Mouse (Mus musculus): ENCODE measurements around the gene Tnfrsf1b. TPM values are rescaled to one million over a fixed set of nuclear protein-coding genes. Genes with fewer than 3 reads are reported as not detected.
A peak's percentile ranks its signal among the peaks of the same experiment; 100 is the strongest.
"Not testable (repeated sequence)": the region's sequence is repeated elsewhere in the genome, so short reads cannot be mapped to it uniquely, and the experiment has no call there.

The Tnfrsf1b gene
- polyA plus RNA-seq, 1 experiment, result 15.1 TPM

GRCm38 (mm10) chr4:145195172-145195571 lies 51.5 kb downstream of the Tnfrsf1b start:
- 21% methylated on average over 5 of the region's 5 CpGs for WGBS
- no peak for DNase-seq (ENCODE audit: low read depth, low spot score)

DNA sequence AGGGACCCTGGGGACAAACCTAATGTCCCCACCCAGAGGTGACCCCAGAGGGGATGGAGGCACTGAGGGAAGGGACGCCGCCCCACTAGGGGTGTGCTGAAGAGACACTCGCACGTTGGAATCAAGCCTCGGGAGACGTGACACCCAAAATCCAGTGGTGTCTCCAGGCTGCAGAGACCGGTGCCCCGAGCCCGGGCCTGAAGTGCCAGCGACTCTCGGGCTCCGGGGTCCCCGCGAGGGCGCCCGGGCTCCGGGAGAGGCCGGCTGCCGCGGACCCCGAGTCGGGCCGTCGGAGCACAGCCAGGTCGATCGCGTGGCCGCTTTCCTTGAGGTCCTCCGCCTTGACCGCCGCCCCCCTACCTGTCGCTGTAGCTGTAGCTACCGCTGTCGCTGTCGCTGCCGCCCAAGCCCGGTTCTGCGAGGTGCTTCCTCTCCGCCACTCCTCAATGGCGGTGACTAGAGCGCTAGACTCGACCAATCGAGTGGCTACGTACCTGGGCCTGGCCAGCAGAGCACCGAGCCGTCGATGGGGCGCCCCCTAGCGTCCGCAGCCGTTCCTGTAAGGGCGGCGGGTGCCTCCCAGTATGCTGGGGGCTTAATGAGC lies 52.0 kb downstream of the Tnfrsf1b start, which contains the start of gene Vps13d:
TSS of gene Vps13d (minus strand) at position 447 of the 604 bp plus-strand sequence.
- peak; percentile 68 for DNase-seq (ENCODE audit: low read depth, low spot score)
- under 1% methylated on average over 53 of the region's 53 CpGs for whole genome bisulfite sequencing

DNA sequence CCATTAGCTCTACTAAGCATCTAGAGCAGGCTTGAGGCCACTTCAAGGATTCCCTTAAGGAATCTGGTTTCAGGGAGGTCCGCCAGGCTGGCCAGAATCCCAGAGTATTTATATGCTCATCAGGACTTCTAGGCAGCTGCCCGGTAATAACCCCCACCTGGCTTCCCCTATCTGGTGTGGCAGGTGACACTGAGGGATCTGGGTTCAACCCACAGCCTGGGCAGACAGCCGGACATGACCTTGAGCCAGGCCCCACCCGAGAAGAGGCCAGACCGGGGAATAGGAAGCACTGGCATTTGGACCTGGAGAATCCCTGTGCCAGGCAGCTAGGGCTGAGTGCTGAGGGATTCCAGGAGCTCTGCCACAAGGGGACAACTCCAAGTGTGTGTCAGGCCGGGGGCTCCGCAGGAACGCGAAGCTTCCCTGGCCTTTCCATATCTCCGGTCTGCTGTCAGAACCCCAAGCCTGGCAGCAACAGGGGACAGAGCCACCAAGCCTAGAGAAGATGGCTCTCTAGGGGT lies 52.6 kb downstream of the Tnfrsf1b start:
- 1% methylated on average over 10 of the region's 10 CpGs for WGBS
- DNase-seq (ENCODE audit: low read depth, low spot score), result peak; percentile 51

- no peak for DNase-seq (ENCODE audit: low read depth, low spot score)
- WGBS, result 3% methylated on average over 3 of the region's 3 CpGs
These were observed 53.3 kb downstream of the Tnfrsf1b start for GRCm38 (mm10) chr4:145193406-145193805.

- peak; percentile 80 for DNase-seq (ENCODE audit: low read depth, low spot score)
These were observed 54.0 kb downstream of the Tnfrsf1b start for GRCm38 (mm10) chr4:145192686-145193085.

GRCm38 (mm10) chr4:145188561-145188960 lies 58.1 kb downstream of the Tnfrsf1b start:
- DNase-seq (ENCODE audit: low read depth, low spot score), result no peak

DNA sequence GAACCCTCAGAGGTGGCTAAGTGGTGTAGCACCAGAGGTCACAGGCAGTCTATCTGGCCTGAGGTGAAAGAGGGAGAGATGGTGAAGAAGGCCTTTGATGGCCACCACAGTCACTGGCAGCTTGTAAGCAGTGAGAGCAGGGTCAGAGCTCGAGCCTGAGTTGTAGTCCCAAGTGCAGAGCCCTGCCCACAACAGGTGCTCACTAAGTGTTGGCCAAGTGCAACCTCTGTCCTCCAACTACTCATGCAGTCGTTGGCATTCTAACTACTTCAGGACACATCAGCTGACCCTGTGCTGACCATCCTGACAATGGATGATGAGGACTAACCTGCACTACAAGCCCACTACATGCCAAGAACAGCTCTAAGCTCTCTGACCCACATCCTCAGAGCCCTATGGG lies 59.1 kb downstream of the Tnfrsf1b start:
- DNase-seq (ENCODE audit: low read depth, low spot score), result no peak
- 29% methylated on average over 2 of the region's 2 CpGs for WGBS

DNA sequence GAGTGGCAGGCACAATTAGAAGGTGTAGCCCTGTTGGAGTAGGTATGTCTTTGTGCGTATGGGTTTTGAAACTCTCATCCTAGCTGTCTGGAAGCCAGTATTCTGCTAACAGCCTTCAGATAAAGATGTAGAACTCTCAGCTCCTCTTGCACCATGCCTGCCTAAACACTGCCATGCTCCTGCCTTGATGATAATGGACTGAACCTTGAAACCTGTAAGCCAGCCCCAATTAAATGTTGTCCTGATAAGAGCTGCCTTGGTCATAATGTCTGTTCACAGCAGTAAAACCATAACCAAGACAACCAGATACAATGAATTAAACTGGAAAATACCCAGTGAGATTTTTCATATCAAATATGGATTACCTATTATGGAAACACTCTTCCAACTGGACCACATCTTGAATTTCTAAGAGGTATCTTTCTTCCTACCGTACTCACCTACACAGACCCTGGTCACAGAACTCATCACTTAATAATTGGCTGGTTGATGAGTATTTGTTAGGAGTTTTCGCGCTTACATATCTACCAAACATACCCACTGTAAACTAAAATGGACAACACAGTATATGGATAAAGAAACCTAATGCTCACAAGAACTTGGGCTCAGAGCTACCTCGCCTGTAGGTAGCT lies 67.6 kb downstream of the Tnfrsf1b start:
- WGBS, result 81% methylated on average over 5 of the region's 5 CpGs
- no peak for DNase-seq (ENCODE audit: low read depth, low spot score)

DNA sequence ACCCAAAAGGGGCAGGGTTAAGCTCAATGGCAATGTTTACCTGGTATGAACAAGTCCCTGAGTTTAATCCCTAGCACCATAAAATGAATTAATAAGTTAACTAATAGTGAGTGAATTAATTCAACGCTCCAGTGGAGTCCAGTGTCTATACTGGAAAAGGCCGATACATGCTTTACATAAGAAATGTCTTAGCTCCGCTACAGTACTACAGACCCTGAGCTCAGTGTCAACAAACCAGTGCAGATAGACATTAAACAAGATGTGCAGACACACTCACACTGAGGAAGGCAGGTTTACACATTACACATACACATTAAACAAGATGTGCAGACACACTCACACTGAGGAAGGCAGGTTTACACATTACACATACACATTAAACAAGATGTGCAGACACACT lies 81.1 kb downstream of the Tnfrsf1b start:
- whole genome bisulfite sequencing, result 89% methylated on average over 3 of the region's 3 CpGs
- not testable (repeated sequence) for DNase-seq (ENCODE audit: low read depth, low spot score)

- WGBS, result 93% methylated on average over 4 of the region's 4 CpGs
- no peak for DNase-seq (ENCODE audit: low read depth, low spot score)
These were observed 82.6 kb downstream of the Tnfrsf1b start for GRCm38 (mm10) chr4:145164111-145164510.

Other genes with a start within 250 kb of the Tnfrsf1b start
- 15.5 and 20.4 TPM in 2 replicates for gene Vps13d, start 51.9 kb downstream of the Tnfrsf1b start, polyA plus RNA-seq (2012; rRNA removed)
- gene Tnfrsf8, start 68.3 kb upstream of the Tnfrsf1b start, polyA plus RNA-seq (2012; rRNA removed), result 0.52 and 0.64 TPM in 2 replicates